Mouse (Mus musculus) WW6 (cell line): Measurements from ENCODE around the gene Mlf2.

Experiments used
- DNase-seq: peaks from one replicate; pipeline ENCODE4 v3.0.0-alpha.2; 2013; ENCODE audit warnings: low read depth, low spot score

The Mlf2 gene

GRCm38 (mm10) chr6:124932314-124932695, 1.1 kb downstream of the Mlf2 start:
- DNase-seq = no peak

DNA sequence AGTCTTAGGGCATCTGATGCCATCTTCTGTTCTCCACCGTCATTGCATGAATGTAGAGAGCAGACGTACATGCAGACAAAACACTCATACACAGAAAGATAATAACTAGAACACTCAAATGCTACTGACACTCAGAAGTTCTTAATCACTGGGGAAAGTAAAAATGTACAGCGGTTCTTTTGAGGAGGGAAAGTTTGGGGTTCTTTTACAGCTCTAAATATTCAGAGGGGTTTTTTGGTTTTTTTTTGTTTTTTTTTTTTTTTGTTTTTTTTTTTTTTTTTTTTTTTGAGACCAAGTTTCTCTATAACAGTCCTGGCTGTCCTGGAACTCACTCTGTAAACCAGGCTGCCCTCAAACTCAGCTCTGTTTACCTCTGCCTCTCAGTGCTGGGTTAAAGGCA, 1.9 kb downstream of the Mlf2 start:
- no peak for DNase-seq

DNA sequence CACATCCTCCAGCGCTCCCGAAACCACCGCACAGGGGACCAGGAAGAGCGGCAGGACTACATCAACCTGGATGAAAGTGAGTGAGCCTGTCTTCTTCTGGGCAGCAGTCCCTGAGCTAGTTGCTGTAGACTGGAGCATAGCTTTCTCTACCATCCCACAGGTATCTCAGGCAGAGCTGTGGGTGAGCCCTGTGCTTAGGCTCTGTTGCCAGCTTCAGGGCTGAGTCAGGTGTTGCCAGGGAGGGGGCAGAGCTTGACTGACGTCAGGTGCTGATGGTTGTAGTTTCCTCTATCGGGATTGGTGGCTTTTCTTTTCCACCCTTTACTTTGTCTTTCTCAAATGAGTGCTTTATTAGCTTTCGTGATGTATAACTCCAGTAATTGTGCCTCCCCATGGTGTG, 3.5 kb downstream of the Mlf2 start:
- DNase-seq = no peak

DNA sequence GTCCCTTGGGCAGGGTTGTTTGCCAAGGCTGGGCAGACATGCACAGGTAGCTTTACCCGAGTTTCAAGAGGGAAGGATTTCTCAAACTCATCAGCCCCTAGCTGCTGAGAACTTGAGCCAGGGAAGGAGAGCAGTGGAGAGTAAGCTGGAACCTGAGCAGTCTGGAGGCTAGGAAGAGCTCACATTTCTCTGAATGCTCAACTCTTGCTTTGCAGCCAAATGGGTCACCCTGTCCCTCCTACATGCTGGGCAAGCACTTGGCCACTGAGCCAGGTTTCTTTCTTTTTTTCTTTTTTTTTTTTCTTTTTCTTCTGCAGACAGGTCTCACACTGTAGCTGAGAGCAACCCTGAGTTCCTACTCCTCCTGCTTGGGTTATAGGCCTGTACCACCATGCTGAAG, 5.5 kb downstream of the Mlf2 start:
- no peak for DNase-seq

DNA sequence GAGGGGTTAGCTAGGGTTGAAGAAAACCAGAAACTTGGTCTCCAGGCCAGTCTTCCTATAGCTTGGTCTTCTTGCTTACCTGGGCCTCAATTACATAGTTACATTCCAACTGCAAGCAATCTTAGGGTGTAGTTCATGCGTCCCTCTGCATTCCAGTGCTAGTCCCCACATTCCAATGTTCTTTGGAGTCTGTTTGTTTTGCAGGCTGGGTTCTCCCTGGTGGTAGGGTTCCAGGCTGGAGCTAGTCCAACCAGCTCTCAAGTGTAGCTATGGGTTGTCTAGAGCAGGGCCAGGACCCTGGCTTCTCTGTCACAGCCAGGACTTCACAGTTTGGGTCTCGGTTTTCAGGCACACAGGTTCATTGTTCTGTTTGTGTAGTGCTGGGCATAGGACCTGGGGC, 6.3 kb downstream of the Mlf2 start:
- no peak for DNase-seq

DNA sequence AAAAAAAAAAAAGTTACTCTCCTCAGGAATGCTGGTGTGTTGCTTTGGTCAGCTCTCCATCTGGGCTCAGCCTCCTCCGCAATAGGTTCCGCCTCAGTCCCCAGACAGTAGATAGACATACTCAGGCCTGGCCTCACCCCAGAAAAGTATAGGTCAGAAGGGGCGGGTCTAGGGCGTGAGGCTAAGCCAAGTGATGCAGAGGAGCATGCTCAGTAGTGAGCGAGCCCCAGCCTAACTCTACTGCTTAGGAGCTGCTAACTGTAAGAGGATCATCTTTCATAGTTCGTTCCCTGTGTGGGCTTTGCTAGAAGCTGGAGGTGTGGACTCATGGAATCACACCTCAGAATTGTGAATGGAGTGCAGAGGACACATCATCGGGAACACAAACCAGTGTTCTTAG, 7.4 kb downstream of the Mlf2 start:
- DNase-seq = no peak

GRCm38 (mm10) chr6:124941679-124942078, 10.5 kb downstream of the Mlf2 start:
- DNase-seq = no peak

DNA sequence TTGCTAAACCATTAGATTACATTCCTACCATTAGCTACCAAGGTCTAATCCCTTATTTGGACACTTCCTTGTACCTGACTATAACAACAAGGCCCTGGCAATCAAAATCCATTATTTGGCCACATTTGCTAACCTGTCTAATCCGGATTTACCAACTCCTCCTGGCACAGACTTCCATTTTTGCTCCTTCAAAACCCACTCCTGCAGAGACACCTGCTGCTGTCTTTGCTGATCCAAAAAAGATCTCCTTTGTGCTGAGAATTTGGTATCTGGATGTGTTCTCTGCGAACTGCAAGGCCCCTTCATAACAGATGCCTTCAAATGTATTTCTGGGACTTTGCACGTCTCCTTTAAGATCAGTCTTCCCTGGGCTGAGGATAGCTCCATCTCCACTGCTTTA, 12.3 kb downstream of the Mlf2 start:
- no peak for DNase-seq

GRCm38 (mm10) chr6:124953991-124954715, 23.0 kb downstream of the Mlf2 start:
- no peak for DNase-seq

- no peak for DNase-seq
These were observed 24.0 kb downstream of the Mlf2 start for GRCm38 (mm10) chr6:124955212-124955611.

DNA sequence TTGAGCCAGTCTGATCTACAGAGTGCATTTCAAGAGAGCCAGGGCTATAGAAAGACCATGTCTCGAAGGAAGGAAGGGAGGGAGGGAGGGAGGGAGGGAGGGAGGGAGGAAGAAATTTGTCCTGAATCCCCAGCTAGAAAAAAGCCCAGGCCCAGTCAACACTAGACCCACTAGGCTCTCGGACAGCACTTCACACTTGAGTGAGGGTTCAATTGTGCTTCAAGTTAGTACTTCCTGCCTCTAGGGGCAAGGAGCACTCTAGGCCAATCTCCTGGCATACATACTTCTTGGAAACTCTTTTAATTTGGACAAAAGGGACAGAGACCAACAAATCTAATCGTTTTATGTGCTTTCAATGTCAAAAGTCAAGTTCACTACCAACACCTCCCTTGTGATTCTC, 26.9 kb downstream of the Mlf2 start:
- DNase-seq = no peak

DNA sequence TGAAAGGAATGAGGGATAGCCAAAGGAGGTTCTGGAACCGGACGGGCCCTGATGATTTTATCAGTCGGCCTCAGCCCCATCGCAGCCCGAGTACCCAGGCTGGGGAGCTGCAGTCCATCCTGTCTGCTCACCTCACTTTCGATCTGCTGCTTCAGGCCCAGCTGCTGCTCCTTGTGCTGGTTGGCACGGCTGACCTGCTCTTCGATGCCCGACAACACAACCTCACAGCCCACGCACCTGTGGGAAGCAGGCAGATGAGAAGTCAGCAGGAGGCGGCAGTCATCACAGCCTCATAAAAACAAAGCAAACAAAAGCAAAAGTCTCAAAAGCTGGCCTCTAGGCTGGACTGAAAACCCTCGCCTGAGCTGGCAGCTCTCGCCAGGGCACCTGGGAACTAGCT, 28.8 kb downstream of the Mlf2 start:
- no peak for DNase-seq

DNA sequence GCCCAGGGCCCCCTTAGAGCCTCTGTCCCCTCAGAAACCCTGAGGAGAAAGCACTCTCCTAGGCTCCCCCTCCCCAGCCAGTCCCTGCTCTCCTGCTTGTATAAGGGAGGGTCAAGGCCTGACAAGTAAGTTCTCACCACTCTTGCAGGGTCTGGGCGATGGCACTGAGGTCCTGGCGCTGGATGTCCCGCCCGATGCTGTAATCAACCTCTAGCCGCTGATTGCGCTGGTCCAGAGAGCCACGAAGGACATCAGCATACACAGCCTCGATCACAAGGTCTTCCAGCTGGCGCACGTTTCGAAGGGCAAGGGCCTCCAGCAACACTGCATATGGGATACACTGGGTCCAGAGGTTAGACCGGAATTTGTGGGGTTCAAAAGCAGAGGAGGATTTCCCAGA, 29.8 kb downstream of the Mlf2 start:
- no peak for DNase-seq

GRCm38 (mm10) chr6:124964638-124965037, 33.5 kb downstream of the Mlf2 start:
- no peak for DNase-seq

DNA sequence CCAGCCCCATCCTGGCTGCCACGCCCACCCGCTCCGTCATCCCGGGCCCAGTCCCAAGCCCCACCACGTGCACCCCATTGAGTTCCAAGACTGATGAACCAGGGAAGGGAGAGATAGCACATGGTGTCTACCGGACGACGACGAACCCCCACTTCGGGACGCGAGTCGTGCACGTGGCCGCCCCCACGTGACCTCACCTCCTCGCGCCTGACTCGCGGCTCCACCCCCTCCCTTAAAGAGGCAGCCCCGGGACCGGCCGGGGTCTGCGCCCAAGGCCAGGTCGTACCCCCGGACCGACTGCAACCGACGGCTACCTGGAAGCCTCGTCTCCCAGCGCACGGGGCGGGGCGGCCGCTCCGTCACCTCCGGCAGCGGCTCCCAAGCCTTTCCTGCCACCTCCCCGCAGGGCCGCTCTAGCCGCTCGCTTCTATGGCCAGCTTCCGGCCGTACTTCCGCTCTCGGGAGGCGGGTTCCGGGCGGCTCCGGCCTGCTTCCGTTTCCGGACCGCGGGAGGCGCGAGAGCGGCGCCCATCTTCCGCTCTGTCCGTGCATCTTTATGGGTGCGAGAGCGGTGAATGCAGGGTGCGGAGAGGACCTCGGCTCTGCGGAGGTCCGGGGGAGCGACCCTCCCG, 34.0 kb downstream of the Mlf2 start, which contains the start of gene Cops7a:
Cops7a (minus strand) TSS at position 451 of the 632 bp plus-strand sequence.
- DNase-seq = peak; percentile 93

- no peak for DNase-seq
These were observed 34.6 kb downstream of the Mlf2 start for GRCm38 (mm10) chr6:124965747-124966146.

- DNase-seq = no peak
These were observed 35.4 kb downstream of the Mlf2 start for GRCm38 (mm10) chr6:124966466-124967118.

GRCm38 (mm10) chr6:124967766-124968165, 36.6 kb downstream of the Mlf2 start:
- no peak for DNase-seq
